Mouse (Mus musculus) stomach, embryonic 16.5 days (tissue): Measurements from ENCODE around the gene Dqx1. TPM values are rescaled to one million over a fixed set of nuclear protein-coding genes. Genes with fewer than 3 reads are reported as not detected.
A peak's percentile ranks its signal among the peaks of the same experiment; 100 is the strongest.

ENCODE experiments used
- ATAC-seq: fragments of 200-750 bp; cut with Nextera tagmentation; 2 replicates; pipeline ENCODE4 v1.8.0; 2017; ENCODE audit warnings: moderate number of reproducible peaks, moderate TSS enrichment; ENCODE audit not compliant: insufficient read depth, low FRiP score
- H3K27ac ChIP-seq: fragments of 300-500 bp; sonication (generic); 2 replicates; pipeline ENCODE4 v1.5.1; 2014; ENCODE audit warnings: low read length
- H3K27me3 ChIP-seq: fragments of 300-500 bp; sonication (generic); 2 replicates; pipeline ENCODE4 v1.6.1; 2014; ENCODE audit warnings: low read length, control low read depth, mixed read lengths; ENCODE audit not compliant: control insufficient read depth, insufficient read depth
- H3K36me3 ChIP-seq: fragments of 300-500 bp; sonication (generic); 2 replicates; pipeline ENCODE4 v1.6.1; 2014; ENCODE audit warnings: low read length; ENCODE audit not compliant: control insufficient read depth, insufficient read depth
- H3K4me1 ChIP-seq: fragments of 300-500 bp; sonication (generic); 2 replicates; pipeline ENCODE4 v1.6.1; 2014; ENCODE audit warnings: low read length, control low read depth, mixed read lengths; ENCODE audit not compliant: control insufficient read depth, insufficient read depth
- H3K4me2 ChIP-seq: fragments of 300-500 bp; sonication (generic); 2 replicates; pipeline ENCODE4 v1.6.1; 2014; ENCODE audit warnings: low read depth, low read length, mixed read lengths
- H3K4me3 ChIP-seq: fragments of 300-500 bp; sonication (generic); replicated peaks from 2 replicates; pipeline ENCODE4 v1.5.1; 2014; ENCODE audit warnings: mild to moderate bottlenecking, low read length
- H3K9ac ChIP-seq: fragments of 300-500 bp; sonication (generic); 2 replicates; pipeline ENCODE4 v1.6.1; 2014; ENCODE audit warnings: low read length
- H3K9me3 ChIP-seq: fragments of 300-500 bp; sonication (generic); replicated peaks from 2 replicates; pipeline ENCODE4 v1.6.1; 2016; ENCODE audit warnings: low read length, control low read depth; ENCODE audit not compliant: control insufficient read depth
- WGBS: fragments of 180-500 bp; shearing (Covaris S2); extraction: QIAGEN DNeasy Blood & Tissue Kit; methylation state at CpG from one replicate; pipeline ENCODE4 v1.1.7; 2014; 5-methylcytosine and 5-hydroxymethylcytosine counted together
- polyA plus RNA-seq: library from polyadenylated mRNA; unstranded; fragments of >200 nt; fragmentation: Nextera tagmentation; extraction: Ambion mirVana; gene quantifications from 2 replicates; pipeline ENCODE4 v1.2.1, GENCODE M21; 2015

Dqx1 gene
- polyA plus RNA-seq, 1 experiment from 2014 or later = 6.4 TPM

- no peak overlapping the region for H3K4me3 ChIP-seq
- no peak overlapping the region for H3K4me2 ChIP-seq
- ATAC-seq = no peak
- H3K27ac ChIP-seq = no peak overlapping the region
- H3K9me3 ChIP-seq = no peaks in the 10 kb centered on the region
- no peak overlapping the region for H3K9ac ChIP-seq
- no peaks in the 10 kb centered on the region for H3K27me3 ChIP-seq
- 85% methylated on average over 4 of the region's 4 CpGs for WGBS
- peaks cover 25% of the 10 kb centered on the region for H3K4me1 ChIP-seq
- no peaks in the 10 kb centered on the region for H3K36me3 ChIP-seq
Measured at GRCm38 (mm10) chr6:83104158-83104557, 46.5 kb downstream of the Dqx1 start.

DNA sequence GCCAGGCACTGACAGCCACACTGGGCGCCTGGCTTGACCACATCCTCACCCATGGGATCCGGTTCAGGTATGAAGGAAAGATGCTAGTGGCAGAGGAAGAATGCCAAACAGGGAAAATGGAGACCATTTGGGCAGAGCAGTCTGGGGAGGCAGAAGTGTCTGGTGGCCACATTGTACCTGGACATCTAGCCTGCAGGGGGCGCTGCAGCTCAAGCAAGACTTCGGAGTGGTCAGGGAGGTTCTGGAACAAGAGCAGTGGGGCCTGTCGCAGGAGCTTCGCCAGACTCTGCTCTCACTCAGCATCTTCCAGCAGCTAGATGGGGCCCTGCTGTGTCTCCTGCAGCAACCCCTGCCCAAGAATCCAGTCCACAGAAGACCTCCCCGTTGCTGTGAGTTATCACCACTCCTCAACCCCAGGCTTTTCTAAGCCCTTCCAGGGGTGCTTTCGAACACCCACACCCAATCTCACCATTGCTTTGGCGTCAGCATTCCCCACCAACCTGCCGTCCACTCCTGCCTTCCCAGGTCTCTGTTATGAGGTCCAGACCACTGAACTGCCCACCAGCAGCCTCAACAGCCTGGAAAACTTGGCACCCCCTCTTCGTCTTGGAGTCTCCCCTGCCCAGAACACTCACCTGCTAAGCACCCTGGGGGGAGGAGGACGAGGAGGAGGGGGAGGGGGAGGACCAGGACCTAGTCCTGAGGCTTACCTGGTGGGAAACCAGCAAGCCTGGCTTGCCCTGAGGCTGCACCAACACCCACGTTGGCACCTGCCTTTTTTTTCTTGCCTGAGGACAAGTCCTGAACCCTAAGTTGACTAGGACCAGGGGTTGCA lies 50.1 kb downstream of the Dqx1 start:
- no peak for ATAC-seq
- Histone ChIP-seq H3K4me3 (peak overlapping the region; percentile 99; the same call in 1 of the 2 replicates), H3K9me3 (no peaks in the 10 kb centered on the region), H3K9ac (peak overlapping the region; percentile 97), H3K4me1 (peaks cover 27% of the 10 kb centered on the region), H3K27ac (peak overlapping the region; percentile 83; the same call in 1 of the 2 replicates), H3K36me3 (no peaks in the 10 kb centered on the region), H3K27me3 (no peaks in the 10 kb centered on the region), H3K4me2 (peak overlapping the region; percentile 91)
- WGBS = 36% methylated on average over 13 of the region's 13 CpGs

DNA sequence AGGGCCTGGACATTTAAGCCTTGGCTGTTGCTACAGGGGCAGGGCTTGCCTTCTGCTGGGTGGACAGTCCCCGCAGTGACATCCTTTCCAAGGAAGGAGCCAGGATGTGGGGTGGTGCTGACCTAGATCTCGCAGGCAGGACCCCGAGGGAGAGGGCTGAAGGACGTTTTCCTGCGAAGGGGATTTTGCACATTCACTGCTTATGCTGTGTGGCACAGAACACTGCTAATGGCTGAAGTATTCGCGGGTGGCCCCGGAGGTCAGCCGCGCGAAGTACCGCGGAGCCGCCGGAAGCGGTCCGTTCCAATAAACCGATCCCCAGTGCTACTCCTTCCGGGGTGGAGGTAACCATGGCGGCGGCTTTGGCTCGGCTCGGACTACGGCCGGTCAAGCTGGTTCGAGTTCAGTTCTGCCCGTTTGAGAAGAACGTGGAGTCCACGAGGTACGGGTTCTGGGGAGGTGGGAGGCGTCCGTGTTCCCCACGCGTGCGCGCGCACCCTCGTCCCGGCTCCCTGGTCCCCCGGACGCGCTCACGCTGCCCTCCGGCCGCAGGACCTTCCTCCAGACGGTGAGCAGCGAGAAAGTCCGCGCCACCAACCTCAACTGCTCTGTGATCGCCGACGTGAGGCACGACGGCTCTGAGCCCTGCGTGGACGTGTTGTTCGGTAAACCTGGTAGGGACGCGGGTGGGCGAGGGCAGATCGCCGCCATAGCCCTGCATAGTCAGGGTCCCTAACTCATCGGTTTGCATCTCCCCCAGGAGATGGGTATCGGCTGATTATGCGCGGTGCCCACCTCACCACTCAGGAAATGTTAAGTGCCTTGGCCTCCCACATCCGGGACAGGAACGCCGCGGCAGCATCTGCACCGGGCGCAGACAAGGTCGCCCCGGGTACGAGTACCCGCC lies 51.4 kb downstream of the Dqx1 start, which contains the start of gene Mrpl53:
Gene Mrpl53 (plus strand): TSS at position 279 of the 907 bp plus-strand sequence.
- peak within 1 kb of the TSS; percentile 83 for H3K27ac ChIP-seq
- H3K36me3 ChIP-seq = no peaks in the 10 kb centered on the region
- no peaks in the 10 kb centered on the region for H3K9me3 ChIP-seq
- H3K4me2 ChIP-seq = peak within 1 kb of the TSS; percentile 91
- WGBS = under 1% methylated on average over 76 of the region's 76 CpGs
- no peaks in the 10 kb centered on the region for H3K27me3 ChIP-seq
- ATAC-seq = peak; percentile 87
- peaks cover 20% of the 10 kb centered on the region for H3K4me1 ChIP-seq
- H3K4me3 ChIP-seq = peak within 1 kb of the TSS; percentile 99
- H3K9ac ChIP-seq = peak within 1 kb of the TSS; percentile 97

DNA sequence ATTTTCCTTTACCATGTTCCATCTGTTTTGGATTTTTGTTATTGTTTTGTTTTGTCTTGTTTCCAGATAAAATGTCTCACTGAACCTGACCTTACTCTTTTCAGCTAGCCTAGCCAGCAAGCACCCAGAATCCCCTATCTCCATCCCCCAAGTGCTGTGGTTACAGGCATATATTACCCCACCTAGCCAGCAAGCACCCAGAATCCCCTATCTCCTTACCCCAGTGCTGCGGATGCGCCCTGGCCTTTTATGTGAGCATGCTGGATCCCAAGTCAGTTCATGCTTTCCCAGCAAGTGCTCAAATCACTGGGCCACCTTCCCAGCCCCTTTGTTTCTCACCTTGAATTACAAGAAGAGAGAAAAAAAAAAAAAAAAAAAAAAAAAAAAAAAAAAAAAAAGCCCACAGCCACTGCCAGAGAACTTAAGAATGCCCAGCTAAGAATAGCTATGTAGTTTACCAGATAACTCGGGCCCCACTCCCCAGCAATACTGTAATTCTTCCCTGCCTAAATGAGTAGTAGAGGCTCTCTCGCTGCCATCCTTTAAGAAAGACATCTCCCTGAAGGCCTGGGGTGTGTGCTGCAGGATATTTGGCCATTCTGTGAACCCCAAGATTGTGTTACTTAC lies 54.0 kb downstream of the Dqx1 start:
- 84% methylated on average over 4 of the region's 4 CpGs for WGBS

GRCm38 (mm10) chr6:83115011-83115671 lies 57.5 kb downstream of the Dqx1 start, which contains the start of gene Mogs:
Gene Mogs, plus strand, starts transcription at chr6:83115496.
- Histone ChIP-seq H3K4me2 (peak within 1 kb of the TSS; percentile 90), H3K9me3 (no peaks in the 10 kb centered on the region), H3K9ac (peak within 1 kb of the TSS; percentile 93), H3K27me3 (no peaks in the 10 kb centered on the region), H3K4me3 (peak within 1 kb of the TSS; percentile 86), H3K4me1 (peaks cover 22% of the 10 kb centered on the region), H3K27ac (peak within 1 kb of the TSS; percentile 88), H3K36me3 (peaks cover 12% of the 10 kb centered on the region)
- ATAC-seq = peak; percentile 93
- under 1% methylated on average over 58 of the region's 58 CpGs for WGBS

More for the DNA sequence above, 54.0 kb downstream of the Dqx1 start:
- Histone ChIP-seq H3K4me2 (no peak overlapping the region), H3K27me3 (no peaks in the 10 kb centered on the region), H3K9me3 (no peaks in the 10 kb centered on the region), H3K27ac (no peak overlapping the region), H3K4me1 (peaks cover 28% of the 10 kb centered on the region), H3K9ac (no peak overlapping the region), H3K4me3 (no peak overlapping the region), H3K36me3 (no peaks in the 10 kb centered on the region)
- ATAC-seq = no peak

DNA sequence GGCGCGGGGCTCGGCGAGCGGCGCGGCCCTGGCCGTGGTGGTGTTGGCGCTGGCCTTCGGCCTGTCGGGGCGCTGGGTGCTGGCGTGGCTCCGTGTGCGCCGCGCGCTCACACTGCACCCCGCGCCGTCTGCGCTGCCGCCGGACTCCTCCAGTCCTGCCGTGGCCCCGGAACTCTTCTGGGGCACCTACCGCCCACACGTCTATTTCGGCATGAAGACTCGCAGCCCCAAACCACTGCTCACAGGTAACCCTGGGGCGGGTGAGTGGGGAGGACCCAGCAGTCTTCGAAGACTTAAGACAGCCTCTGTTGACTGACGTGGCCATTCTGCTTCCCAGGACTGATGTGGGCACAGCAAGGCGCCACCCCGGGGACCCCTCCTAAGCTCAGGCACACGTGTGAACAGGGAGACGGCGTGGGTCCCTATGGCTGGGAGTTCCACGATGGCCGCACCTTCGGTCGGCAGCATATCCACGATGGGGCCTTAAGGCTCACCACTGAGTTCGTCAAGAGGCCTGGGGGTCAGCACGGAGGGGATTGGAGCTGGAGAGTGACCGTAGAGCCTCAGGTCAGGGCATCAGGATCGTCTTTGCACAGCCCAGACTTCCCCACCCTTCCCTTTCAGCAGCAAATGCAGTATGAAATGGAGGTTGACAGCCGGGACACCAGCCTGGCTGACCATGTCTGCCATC lies 58.2 kb downstream of the Dqx1 start:
- H3K9me3 ChIP-seq = no peaks in the 10 kb centered on the region
- H3K4me2 ChIP-seq = peak overlapping the region; percentile 90
- H3K4me3 ChIP-seq = peak overlapping the region; percentile 86
- peak overlapping the region; percentile 88 for H3K27ac ChIP-seq
- H3K9ac ChIP-seq = peak overlapping the region; percentile 93
- under 1% methylated on average over 42 of the region's 48 CpGs for WGBS
- peaks cover 24% of the 10 kb centered on the region for H3K4me1 ChIP-seq
- no peaks in the 10 kb centered on the region for H3K27me3 ChIP-seq
- peaks cover 12% of the 10 kb centered on the region for H3K36me3 ChIP-seq
- ATAC-seq = peak; percentile 16; the same call in 1 of the 2 replicates

GRCm38 (mm10) chr6:83116373-83117164 lies 58.9 kb downstream of the Dqx1 start:
- no peaks in the 10 kb centered on the region for H3K27me3 ChIP-seq
- no peaks in the 10 kb centered on the region for H3K9me3 ChIP-seq
- peaks cover 12% of the 10 kb centered on the region for H3K36me3 ChIP-seq
- H3K27ac ChIP-seq = no peak overlapping the region
- ATAC-seq = no peak
- H3K9ac ChIP-seq = peak overlapping the region; percentile 93
- peak overlapping the region; percentile 90 for H3K4me2 ChIP-seq
- H3K4me1 ChIP-seq = peaks cover 24% of the 10 kb centered on the region
- peak overlapping the region; percentile 86 for H3K4me3 ChIP-seq
- 66% methylated on average over 11 of the region's 11 CpGs for WGBS
